Mouse (Mus musculus) lung, adult 2 months (tissue): ENCODE measurements around the gene Slc24a1. TPM values are rescaled to one million over a fixed set of nuclear protein-coding genes. Genes with fewer than 3 reads are reported as not detected.

ENCODE experiments used
- DNase-seq: peaks from one replicate; pipeline ENCODE4 v3.0.0; 2022
- H3K4me1 ChIP-seq: fragments of 200-500 bp; 2 replicates; pipeline ENCODE4 v1.6.1; 2011; ENCODE audit warnings: low read length; ENCODE audit not compliant: control insufficient read depth, insufficient read depth
- H3K4me3 ChIP-seq: fragments of 200-500 bp; replicated peaks from 2 replicates; pipeline ENCODE3; 2011; ENCODE audit warnings: low read depth, mild to moderate bottlenecking, control low read depth, low read length; ENCODE audit errors: extremely low read depth
- CTCF ChIP-seq: fragments of 200-500 bp; IDR thresholded peaks from 2 replicates; pipeline ENCODE4 v1.5.1; 2011; ENCODE audit warnings: mild to moderate bottlenecking, low read length, control low read depth; ENCODE audit not compliant: insufficient read depth
- POLR2A ChIP-seq: fragments of 200-500 bp; IDR thresholded peaks from 2 replicates; pipeline ENCODE4 v1.6.1; 2011; ENCODE audit warnings: low read depth, mild to moderate bottlenecking, control low read depth, low read length, borderline replicate concordance; ENCODE audit errors: extremely low read depth
- WGBS: fragments of 180-500 bp; shearing (Covaris S2); methylation state at CpG from one replicate; pipeline ENCODE4 v1.1.7; 2018; 5-methylcytosine and 5-hydroxymethylcytosine counted together
- polyA plus RNA-seq: library from polyadenylated mRNA; depleted of rRNA; stranded (reverse); fragments of >200 nt; gene quantifications from 2 replicates; pipeline ENCODE4 v1.2.3, GENCODE M21; 2012; rRNA removed

The Slc24a1 gene
- polyA plus RNA-seq, 1 experiment: 0.05 TPM

DNA sequence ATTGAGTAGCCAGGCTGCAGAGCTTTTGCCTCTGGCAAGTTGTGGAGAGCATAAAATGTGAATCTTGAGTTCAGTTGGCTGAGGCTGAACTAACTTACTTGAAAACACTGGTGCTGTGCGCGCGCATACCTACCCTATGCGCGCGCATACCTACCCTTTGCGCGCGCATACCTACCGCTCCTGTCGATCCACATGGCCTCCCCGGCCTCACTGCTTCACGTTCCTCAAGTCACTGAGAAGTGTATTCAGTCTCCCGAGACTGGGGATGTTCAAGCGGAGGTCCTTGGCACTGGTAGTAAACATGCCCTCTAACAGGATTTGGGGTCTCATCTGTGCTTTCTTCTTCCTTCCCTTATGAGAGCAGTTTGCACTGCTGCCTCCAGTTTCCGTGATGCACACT lies 32.8 kb downstream of the Slc24a1 start:
- Histone ChIP-seq H3K4me1 (peaks cover 3% of the 10 kb centered on the region; the same call in 1 of the 2 replicates), H3K4me3 (no peak overlapping the region)
- TF ChIP-seq CTCF (no peak), POLR2A (no peak)
- 61% methylated on average over 16 of the region's 16 CpGs for WGBS
- DNase-seq: no peak

DNA sequence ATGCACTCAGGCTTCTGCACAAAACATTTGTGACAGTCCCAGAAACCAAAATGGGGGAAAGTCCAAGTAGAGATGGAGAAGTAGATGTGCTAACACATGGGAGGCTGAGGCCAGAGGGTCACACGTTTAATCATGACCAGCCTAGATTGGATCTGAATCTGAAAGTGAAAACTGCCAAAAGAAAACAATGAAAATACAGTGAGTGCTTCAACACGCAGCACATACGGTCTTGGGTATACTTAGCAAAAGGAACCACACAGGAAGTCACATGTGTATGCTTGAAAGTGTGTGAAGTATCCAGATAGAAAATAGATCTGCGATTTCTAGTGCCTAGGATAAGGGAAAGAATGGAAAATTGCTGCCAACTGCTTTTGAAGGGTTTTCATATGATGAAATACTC lies 36.8 kb downstream of the Slc24a1 start:
- 24% methylated on average over 4 of the region's 4 CpGs for WGBS
- TF ChIP-seq CTCF: no peak
- no peak for TF ChIP-seq POLR2A
- peaks cover 3% of the 10 kb centered on the region; the same call in 1 of the 2 replicates for H3K4me1 ChIP-seq
- no peak overlapping the region for H3K4me3 ChIP-seq
- no peak for DNase-seq

DNA sequence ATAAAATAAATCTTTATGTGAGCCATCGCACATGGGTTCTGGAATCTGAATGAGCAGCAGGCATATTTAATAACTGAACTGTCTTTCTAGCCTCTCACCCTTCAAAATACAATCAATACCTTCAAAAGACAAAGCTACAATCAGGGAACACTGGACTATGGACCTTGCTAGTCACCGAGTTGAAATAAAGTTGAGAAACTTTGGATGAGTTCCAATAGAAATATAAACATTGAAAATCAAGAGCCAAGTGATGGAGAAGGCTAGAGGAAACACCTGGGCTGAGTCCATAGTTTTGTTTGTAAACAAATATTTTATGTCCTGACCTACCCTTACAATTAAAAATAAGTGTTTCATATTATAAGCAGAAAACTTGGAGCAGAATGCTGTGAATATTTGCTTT lies 37.4 kb downstream of the Slc24a1 start:
- WGBS: 51% methylated on average over 2 of the region's 2 CpGs
- no peak for TF ChIP-seq CTCF
- no peak for TF ChIP-seq POLR2A
- no peak for DNase-seq

DNA sequence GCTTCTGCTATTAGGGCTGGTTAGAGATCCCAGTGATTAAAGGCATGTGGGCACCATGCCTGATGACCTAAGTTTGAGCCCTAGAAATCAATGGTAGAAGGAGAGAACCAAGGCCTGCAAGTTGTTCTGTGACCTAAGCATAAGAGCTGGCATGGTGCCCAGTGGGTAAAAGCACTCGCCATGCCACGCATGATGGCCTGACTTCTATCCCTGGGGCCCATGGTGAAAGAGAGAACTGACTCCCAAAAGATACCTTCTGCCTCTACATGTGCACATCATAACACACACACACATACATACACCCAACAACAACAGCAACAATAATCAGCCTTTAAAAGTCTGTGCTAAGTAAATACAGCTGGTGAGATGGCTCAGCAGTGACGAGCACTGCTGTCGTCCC lies 38.0 kb downstream of the Slc24a1 start:
- TF ChIP-seq CTCF (no peak), POLR2A (no peak)
- Histone ChIP-seq H3K4me1 (peaks cover 3% of the 10 kb centered on the region; the same call in 1 of the 2 replicates), H3K4me3 (no peak overlapping the region)
- 79% methylated on average over 4 of the region's 4 CpGs for WGBS
- no peak for DNase-seq

More for the DNA sequence above, 37.4 kb downstream of the Slc24a1 start:
- Histone ChIP-seq H3K4me3 (no peak overlapping the region), H3K4me1 (peaks cover 3% of the 10 kb centered on the region; the same call in 1 of the 2 replicates)

DNA sequence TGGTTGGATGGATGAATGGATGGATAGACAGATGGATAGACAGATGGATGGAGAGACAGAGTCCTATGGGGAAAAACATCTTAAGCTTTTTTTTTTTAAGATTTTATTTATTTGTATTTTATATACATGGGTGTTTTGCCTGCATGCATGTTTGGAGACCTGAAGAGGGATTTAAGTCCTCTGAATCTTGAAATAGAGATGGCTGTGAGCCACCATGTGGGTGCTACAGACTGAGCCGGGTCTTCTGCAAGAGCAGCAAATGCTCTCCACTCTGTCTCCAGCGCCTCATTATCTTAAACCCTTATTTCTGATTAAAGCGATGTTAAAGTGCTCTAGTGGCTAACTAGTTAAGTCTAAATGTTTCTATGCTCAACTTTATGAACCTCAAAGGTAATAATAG lies 44.0 kb downstream of the Slc24a1 start:
- WGBS: 88% methylated on average over 3 of the region's 3 CpGs
- Histone ChIP-seq H3K4me3 (no peak overlapping the region), H3K4me1 (no peaks in the 10 kb centered on the region)
- no peak for DNase-seq
- no peak for TF ChIP-seq CTCF
- no peak for TF ChIP-seq POLR2A

DNA sequence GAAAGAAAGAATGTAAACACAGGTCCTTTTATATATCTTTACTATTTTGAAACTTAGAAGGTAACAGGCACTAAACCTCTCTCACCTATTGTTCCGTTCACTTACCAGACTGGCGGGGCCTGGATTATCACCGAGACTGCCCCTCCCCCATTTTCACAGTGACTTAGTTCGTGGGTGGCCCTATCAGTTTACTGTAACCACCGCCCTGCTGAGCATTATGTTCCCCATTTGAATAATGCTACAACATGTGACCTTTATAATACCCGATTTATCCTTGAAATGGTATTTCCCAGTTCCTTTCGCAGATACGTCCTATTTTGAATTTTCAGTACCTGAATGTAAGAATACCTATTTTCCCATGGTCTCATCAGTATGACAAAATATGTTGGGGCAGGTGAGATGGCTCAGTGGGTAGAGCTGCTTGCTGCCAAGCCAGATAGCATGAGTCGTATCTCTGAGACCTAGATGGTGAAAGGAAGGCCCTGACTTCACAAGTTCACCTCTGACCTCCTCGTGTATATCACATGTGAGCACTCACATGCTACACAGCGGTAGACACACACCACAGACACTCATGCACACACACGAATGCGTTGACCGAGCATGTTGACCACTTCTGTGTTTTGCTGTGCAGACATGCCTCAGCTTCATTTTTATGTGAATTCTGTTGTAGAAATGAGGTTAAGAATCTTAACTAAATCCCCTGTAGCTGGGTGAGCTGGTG lies 46.3 kb downstream of the Slc24a1 start:
- Histone ChIP-seq H3K4me1 (no peaks in the 10 kb centered on the region), H3K4me3 (no peak overlapping the region)
- WGBS: 90% methylated on average over 14 of the region's 14 CpGs
- TF ChIP-seq CTCF (no peak), POLR2A (no peak)
- no peak for DNase-seq

DNA sequence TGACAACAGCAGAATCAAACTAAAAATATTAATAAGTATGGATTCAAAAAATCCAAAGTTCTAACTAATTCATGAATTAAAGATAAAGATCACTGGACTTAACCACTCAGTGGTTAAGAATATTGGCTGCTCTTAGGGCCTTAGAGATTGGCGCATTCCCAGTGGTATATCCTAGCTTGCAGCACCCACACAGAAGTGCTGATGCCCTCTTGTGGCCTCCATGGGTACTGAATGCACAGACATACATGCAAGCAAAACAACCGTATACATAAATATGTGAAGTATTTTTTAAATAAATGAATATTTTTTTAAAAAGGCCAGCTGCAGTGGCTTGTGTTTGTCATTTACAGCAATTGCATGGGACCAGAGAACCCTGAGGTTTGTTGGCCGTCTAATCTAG lies 48.0 kb downstream of the Slc24a1 start:
- TF ChIP-seq CTCF (peak; percentile 83), POLR2A (no peak)
- Histone ChIP-seq H3K4me1 (no peaks in the 10 kb centered on the region), H3K4me3 (no peak overlapping the region)
- 50% methylated on average over 3 of the region's 3 CpGs for WGBS
- DNase-seq: peak; percentile 67

DNA sequence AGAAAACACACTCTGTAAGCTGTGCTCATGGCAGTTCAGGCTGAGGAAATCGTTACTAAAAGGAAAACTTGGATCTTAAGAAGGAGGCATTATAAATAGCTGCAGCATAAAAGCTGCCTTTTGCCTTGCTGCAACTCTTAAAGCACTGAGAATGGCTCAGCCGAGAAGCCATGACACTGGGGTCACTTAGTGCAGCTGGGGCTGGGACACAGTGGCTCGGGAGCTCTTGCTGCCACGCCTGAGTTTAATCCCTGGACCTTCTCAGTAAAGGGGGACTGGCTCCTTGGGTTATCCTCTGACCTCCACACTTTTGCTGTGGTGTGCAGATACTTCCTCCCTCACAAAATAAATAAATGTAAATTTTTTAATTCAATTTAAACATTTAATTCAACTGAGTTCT lies 48.5 kb downstream of the Slc24a1 start:
- H3K4me3 ChIP-seq: no peak overlapping the region
- TF ChIP-seq POLR2A (no peak), CTCF (no peak)
- peaks cover 4% of the 10 kb centered on the region; the same call in 1 of the 2 replicates for H3K4me1 ChIP-seq
- no peak for DNase-seq
- 40% methylated on average over 4 of the region's 4 CpGs for WGBS

DNA sequence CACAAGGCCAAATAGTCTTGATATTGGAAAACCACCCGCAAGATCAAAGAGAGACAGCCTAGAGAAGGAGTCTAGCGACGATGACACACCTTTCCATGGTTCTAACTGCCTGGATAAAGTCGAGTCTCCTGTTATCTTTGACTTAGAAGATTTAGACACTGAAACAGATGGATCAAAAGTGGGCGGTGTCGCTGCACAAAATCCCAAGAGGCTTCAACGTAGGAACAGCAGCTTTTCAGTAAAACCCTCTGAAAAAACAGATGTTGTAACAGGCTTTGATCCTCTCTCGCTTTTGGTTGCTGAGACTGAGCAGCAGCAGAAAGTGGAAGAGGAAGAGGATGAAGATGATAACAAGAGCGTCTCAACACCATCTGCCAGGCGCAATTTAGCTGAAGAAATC lies 54.8 kb downstream of the Slc24a1 start:
- WGBS: 87% methylated on average over 10 of the region's 10 CpGs
- Histone ChIP-seq H3K4me3 (no peak overlapping the region), H3K4me1 (peaks cover 4% of the 10 kb centered on the region; the same call in 1 of the 2 replicates)
- DNase-seq: no peak
- TF ChIP-seq CTCF (no peak), POLR2A (no peak)

DNA sequence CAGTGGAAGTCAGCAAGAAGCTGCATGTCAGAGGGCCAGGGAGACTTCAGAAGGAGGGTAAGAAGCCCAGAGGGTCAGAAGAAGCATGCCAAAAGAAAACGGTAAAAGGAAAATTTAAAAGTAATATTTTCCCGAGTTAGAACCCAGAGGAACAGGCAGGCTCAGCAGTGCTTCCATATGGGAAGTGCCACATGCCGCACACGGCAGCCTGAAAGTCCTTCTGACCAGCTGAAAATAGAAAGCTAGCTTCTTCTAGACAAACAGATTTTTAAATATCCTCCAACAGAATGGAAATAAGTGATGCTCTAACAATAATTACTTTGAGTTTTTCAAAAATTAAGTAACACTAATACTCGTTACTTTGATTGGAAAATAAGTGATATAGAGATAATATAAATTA lies 65.4 kb downstream of the Slc24a1 start:
- no peak overlapping the region for H3K4me3 ChIP-seq
- 87% methylated on average over 5 of the region's 5 CpGs for WGBS
- H3K4me1 ChIP-seq: no peaks in the 10 kb centered on the region
- TF ChIP-seq CTCF: no peak
- TF ChIP-seq POLR2A: no peak
- no peak for DNase-seq

Other genes starting within 250 kb of the Slc24a1 start
- 74.4 and 109 TPM in 2 replicates for gene Rab11a, start 213.8 kb downstream of the Slc24a1 start, polyA plus RNA-seq
- gene Dennd4a, start 140.3 kb downstream of the Slc24a1 start, polyA plus RNA-seq: 9.0 and 16.5 TPM in 2 replicates
- 9.5 and 14.4 TPM in 2 replicates for gene Ints14, start 9.3 kb upstream of the Slc24a1 start, polyA plus RNA-seq
- 49.0 and 54.7 TPM in 2 replicates for gene Hacd3, start 70.1 kb upstream of the Slc24a1 start, polyA plus RNA-seq
- gene Dpp8, start 80.8 kb upstream of the Slc24a1 start, polyA plus RNA-seq: 44.8 and 76.3 TPM in 2 replicates
- 1.9 and 3.7 TPM in 2 replicates for gene Igdcc4, start 149.9 kb upstream of the Slc24a1 start, polyA plus RNA-seq
- gene Igdcc3, start 189.6 kb upstream of the Slc24a1 start, polyA plus RNA-seq: 0.11 and 0.13 TPM in 2 replicates
- 8.4 and 9.3 TPM in 2 replicates for gene Parp16, start 243.7 kb upstream of the Slc24a1 start, polyA plus RNA-seq